Mouse (Mus musculus) forelimb bud, embryonic 11.5 days (tissue): ENCODE results near the gene Large2.
"Not testable (repeated sequence)": the region's sequence is repeated elsewhere in the genome, so short reads cannot be mapped to it uniquely, and the experiment has no call there.

Source experiments
- DNase-seq: peaks from one replicate; pipeline ENCODE4 v3.0.0-alpha.2; 2012; ENCODE audit warnings: low read depth, low spot score

The Large2 gene

GRCm38 (mm10) chr2:92374514-92374913 lies at the start of gene Large2, which contains the start of gene Pex16:
Gene Large2, minus strand, starts transcription at chr2:92374869.
Gene Pex16, plus strand, starts transcription at chr2:92374676.
- no peak for DNase-seq

- DNase-seq: no peak
Observed at GRCm38 (mm10) chr2:92423702-92424461, 49.2 kb upstream of the Large2 start.

- DNase-seq: no peak
Observed at GRCm38 (mm10) chr2:92423156-92423555, 48.5 kb upstream of the Large2 start.

GRCm38 (mm10) chr2:92422388-92423135 lies 47.9 kb upstream of the Large2 start:
- DNase-seq: no peak

- DNase-seq: no peak
Observed at GRCm38 (mm10) chr2:92421723-92422387, 47.2 kb upstream of the Large2 start.

GRCm38 (mm10) chr2:92411705-92412104 lies 37.0 kb upstream of the Large2 start:
- no peak for DNase-seq

GRCm38 (mm10) chr2:92408309-92409045 lies 33.8 kb upstream of the Large2 start:
- DNase-seq: no peak

GRCm38 (mm10) chr2:92405687-92406086 lies 31.0 kb upstream of the Large2 start:
- DNase-seq: no peak

GRCm38 (mm10) chr2:92404737-92405136 lies 30.1 kb upstream of the Large2 start:
- DNase-seq: no peak

- no peak for DNase-seq
Observed at GRCm38 (mm10) chr2:92403776-92404319, 29.2 kb upstream of the Large2 start.

- DNase-seq: no peak
Observed at GRCm38 (mm10) chr2:92402591-92403326, 28.1 kb upstream of the Large2 start.

- DNase-seq: peak; percentile 29
Observed at GRCm38 (mm10) chr2:92401091-92401561, 26.5 kb upstream of the Large2 start, which contains the start of gene Mapk8ip1. Gene Mapk8ip1, minus strand, starts transcription at chr2:92401263.

GRCm38 (mm10) chr2:92400682-92401081 lies 26.0 kb upstream of the Large2 start:
- DNase-seq: no peak

GRCm38 (mm10) chr2:92399877-92400276 lies 25.2 kb upstream of the Large2 start:
- DNase-seq: not testable (repeated sequence)

- DNase-seq: no peak
Observed at GRCm38 (mm10) chr2:92397436-92397835, 22.8 kb upstream of the Large2 start.

- DNase-seq: no peak
Observed at GRCm38 (mm10) chr2:92395535-92395934, 20.9 kb upstream of the Large2 start.

GRCm38 (mm10) chr2:92392318-92393264 lies 17.9 kb upstream of the Large2 start:
- peak; percentile 87 for DNase-seq

- no peak for DNase-seq
Observed at GRCm38 (mm10) chr2:92391703-92392317, 17.1 kb upstream of the Large2 start.

GRCm38 (mm10) chr2:92391116-92391515 lies 16.4 kb upstream of the Large2 start:
- no peak for DNase-seq
